Mouse (Mus musculus) neural tube, embryonic 14.5 days (tissue): ENCODE measurements around the gene Ebna1bp2. TPM values are rescaled to one million over a fixed set of nuclear protein-coding genes. Genes with fewer than 3 reads are reported as not detected.

Experiments used
- ATAC-seq: fragments of 200-750 bp; cut with Nextera tagmentation; 2 replicates; pipeline ENCODE4 v1.8.0; 2017; ENCODE audit warnings: low read depth, mild to moderate bottlenecking, moderate TSS enrichment, moderate library complexity
- H3K27ac ChIP-seq: fragments of 300-500 bp; sonication (generic); 2 replicates; pipeline ENCODE4 v1.5.1; 2014; ENCODE audit warnings: low read depth, mild to moderate bottlenecking, control low read depth, low read length, moderate library complexity, mixed read lengths
- H3K27me3 ChIP-seq: fragments of 300-500 bp; sonication (generic); 2 replicates; pipeline ENCODE4 v1.6.1; 2014; ENCODE audit warnings: low read length; ENCODE audit not compliant: control insufficient read depth, insufficient read depth
- H3K36me3 ChIP-seq: fragments of 300-500 bp; sonication (generic); 2 replicates; pipeline ENCODE4 v1.6.1; 2014; ENCODE audit warnings: low read length, mixed read lengths; ENCODE audit not compliant: control insufficient read depth, insufficient read depth
- H3K4me1 ChIP-seq: fragments of 300-500 bp; sonication (generic); 2 replicates; pipeline ENCODE4 v1.6.1; 2014; ENCODE audit warnings: low read length; ENCODE audit not compliant: control insufficient read depth, insufficient read depth
- H3K4me2 ChIP-seq: fragments of 300-500 bp; sonication (generic); 2 replicates; pipeline ENCODE4 v1.6.1; 2014; ENCODE audit warnings: mild to moderate bottlenecking, low read depth, low read length, control low read depth
- H3K4me3 ChIP-seq: fragments of 300-500 bp; sonication (generic); 2 replicates; pipeline ENCODE4 v1.5.1; 2014; ENCODE audit warnings: low read depth, low read length, control low read depth, mixed read lengths
- H3K9ac ChIP-seq: fragments of 300-500 bp; sonication (generic); replicated peaks from 2 replicates; pipeline ENCODE4 v1.6.1; 2014; ENCODE audit warnings: low read depth, mild to moderate bottlenecking, control low read depth, low read length, mixed read lengths
- H3K9me3 ChIP-seq: fragments of 300-500 bp; sonication (generic); 2 replicates; pipeline ENCODE4 v1.6.1; 2016; ENCODE audit warnings: low read length; ENCODE audit not compliant: control insufficient read depth
- WGBS: fragments of 180-500 bp; shearing (Covaris S2); extraction: QIAGEN DNeasy Blood & Tissue Kit; methylation state at CpG from one replicate; pipeline ENCODE4 v1.1.7; 2014; 5-methylcytosine and 5-hydroxymethylcytosine counted together
- polyA plus RNA-seq: library from polyadenylated mRNA; unstranded; fragments of >200 nt; fragmentation: Nextera tagmentation; extraction: Ambion mirVana; gene quantifications from 2 replicates; pipeline ENCODE4 v1.2.1, GENCODE M21; 2014

The Ebna1bp2 gene
- 100.0 and 117 TPM in 2 replicates for polyA plus RNA-seq

GRCm38 (mm10) chr4:118620279-118620966 lies at the start of gene Ebna1bp2, which contains the start of gene Cfap57:
Gene Ebna1bp2, plus strand, starts transcription at chr4:118620799.
Gene Cfap57, minus strand, starts transcription at chr4:118620777.
- peaks cover 7% of the 10 kb centered on the region for H3K4me1 ChIP-seq
- WGBS, result under 1% methylated on average over 37 of the region's 41 CpGs
- no peaks in the 10 kb centered on the region for H3K27me3 ChIP-seq
- peak within 1 kb of the TSS; percentile 82 for H3K4me2 ChIP-seq
- H3K27ac ChIP-seq, result no peak within 1 kb of the TSS
- H3K4me3 ChIP-seq, result peak within 1 kb of the TSS; percentile 57
- H3K9ac ChIP-seq, result peak within 1 kb of the TSS; percentile 43
- H3K36me3 ChIP-seq, result peaks cover 16% of the 10 kb centered on the region
- no peaks in the 10 kb centered on the region for H3K9me3 ChIP-seq
- peak; percentile 97 for ATAC-seq

GRCm38 (mm10) chr4:118571441-118571840 lies 49.2 kb upstream of the Ebna1bp2 start:
- H3K36me3 ChIP-seq, result no peaks in the 10 kb centered on the region
- no peak overlapping the region for H3K4me2 ChIP-seq
- no peaks in the 10 kb centered on the region for H3K4me1 ChIP-seq
- ATAC-seq, result no peak
- no peaks in the 10 kb centered on the region for H3K27me3 ChIP-seq
- H3K9me3 ChIP-seq, result no peaks in the 10 kb centered on the region
- 88% methylated on average over 15 of the region's 15 CpGs for WGBS
- H3K9ac ChIP-seq, result no peak overlapping the region
- H3K4me3 ChIP-seq, result no peak overlapping the region
- no peak overlapping the region for H3K27ac ChIP-seq

- Histone ChIP-seq H3K36me3 (no peaks in the 10 kb centered on the region), H3K4me2 (no peak overlapping the region), H3K27me3 (no peaks in the 10 kb centered on the region), H3K4me1 (no peaks in the 10 kb centered on the region), H3K27ac (no peak overlapping the region), H3K9ac (no peak overlapping the region), H3K4me3 (no peak overlapping the region), H3K9me3 (no peaks in the 10 kb centered on the region)
- peak; percentile 81; the same call in 1 of the 2 replicates for ATAC-seq
- WGBS, result 9% methylated on average over 6 of the region's 6 CpGs
These were observed 44.5 kb upstream of the Ebna1bp2 start for GRCm38 (mm10) chr4:118576097-118576496.

- H3K36me3 ChIP-seq, result no peaks in the 10 kb centered on the region
- no peak overlapping the region for H3K4me2 ChIP-seq
- no peak overlapping the region for H3K27ac ChIP-seq
- 57% methylated on average over 13 of the region's 13 CpGs for WGBS
- no peaks in the 10 kb centered on the region for H3K27me3 ChIP-seq
- ATAC-seq, result no peak
- no peaks in the 10 kb centered on the region for H3K9me3 ChIP-seq
- H3K4me3 ChIP-seq, result no peak overlapping the region
- no peak overlapping the region for H3K9ac ChIP-seq
- H3K4me1 ChIP-seq, result no peaks in the 10 kb centered on the region
These were observed 41.3 kb upstream of the Ebna1bp2 start for GRCm38 (mm10) chr4:118579313-118579712.

GRCm38 (mm10) chr4:118581508-118581907 lies 39.1 kb upstream of the Ebna1bp2 start:
- no peaks in the 10 kb centered on the region for H3K36me3 ChIP-seq
- no peak for ATAC-seq
- H3K4me3 ChIP-seq, result no peak overlapping the region
- H3K27ac ChIP-seq, result no peak overlapping the region
- H3K4me2 ChIP-seq, result no peak overlapping the region
- no peaks in the 10 kb centered on the region for H3K4me1 ChIP-seq
- WGBS, result 35% methylated on average over 11 of the region's 11 CpGs
- H3K27me3 ChIP-seq, result no peaks in the 10 kb centered on the region
- no peak overlapping the region for H3K9ac ChIP-seq
- no peaks in the 10 kb centered on the region for H3K9me3 ChIP-seq

- no peaks in the 10 kb centered on the region for H3K9me3 ChIP-seq
- no peak overlapping the region for H3K4me3 ChIP-seq
- H3K4me1 ChIP-seq, result no peaks in the 10 kb centered on the region
- no peaks in the 10 kb centered on the region for H3K27me3 ChIP-seq
- 91% methylated on average over 8 of the region's 8 CpGs for WGBS
- H3K27ac ChIP-seq, result no peak overlapping the region
- no peaks in the 10 kb centered on the region for H3K36me3 ChIP-seq
- no peak for ATAC-seq
- H3K4me2 ChIP-seq, result no peak overlapping the region
- H3K9ac ChIP-seq, result no peak overlapping the region
These were observed 38.0 kb upstream of the Ebna1bp2 start for GRCm38 (mm10) chr4:118582629-118583028.

GRCm38 (mm10) chr4:118589053-118589732 lies 31.4 kb upstream of the Ebna1bp2 start:
- ATAC-seq, result peak; percentile 46; the same call in 1 of the 2 replicates
- 71% methylated on average over 12 of the region's 12 CpGs for WGBS

GRCm38 (mm10) chr4:118589733-118590130 lies 30.9 kb upstream of the Ebna1bp2 start:
- Histone ChIP-seq H3K9ac (no peak overlapping the region), H3K36me3 (no peaks in the 10 kb centered on the region), H3K4me1 (no peaks in the 10 kb centered on the region), H3K4me2 (peak overlapping the region; percentile 7; the same call in 1 of the 2 replicates), H3K27me3 (no peaks in the 10 kb centered on the region), H3K9me3 (no peaks in the 10 kb centered on the region), H3K27ac (peak overlapping the region; percentile 13; the same call in 1 of the 2 replicates), H3K4me3 (no peak overlapping the region)
- no peak for ATAC-seq
- 9% methylated on average over 7 of the region's 7 CpGs for WGBS

More at GRCm38 (mm10) chr4:118589053-118589732, 31.4 kb upstream of the Ebna1bp2 start:
- Histone ChIP-seq H3K4me2 (peak overlapping the region; percentile 7; the same call in 1 of the 2 replicates), H3K27ac (peak overlapping the region; percentile 13; the same call in 1 of the 2 replicates), H3K36me3 (no peaks in the 10 kb centered on the region), H3K4me3 (no peak overlapping the region), H3K4me1 (no peaks in the 10 kb centered on the region), H3K9me3 (no peaks in the 10 kb centered on the region), H3K27me3 (no peaks in the 10 kb centered on the region), H3K9ac (no peak overlapping the region)

- 71% methylated on average over 4 of the region's 4 CpGs for WGBS
- no peak overlapping the region for H3K9ac ChIP-seq
- no peak overlapping the region for H3K4me3 ChIP-seq
- H3K27ac ChIP-seq, result no peak overlapping the region
- no peak overlapping the region for H3K4me2 ChIP-seq
- no peaks in the 10 kb centered on the region for H3K9me3 ChIP-seq
- no peak for ATAC-seq
- no peaks in the 10 kb centered on the region for H3K4me1 ChIP-seq
- H3K36me3 ChIP-seq, result no peaks in the 10 kb centered on the region
- no peaks in the 10 kb centered on the region for H3K27me3 ChIP-seq
These were observed 16.5 kb upstream of the Ebna1bp2 start for GRCm38 (mm10) chr4:118604065-118604464.
